Mouse (Mus musculus) embryonic facial prominence, embryonic 10.5 days (tissue): Measurements from ENCODE around the gene Tlr8. TPM values are rescaled to one million over a fixed set of nuclear protein-coding genes. Genes with fewer than 3 reads are reported as not detected.
"Not testable (repeated sequence)": the region's sequence is repeated elsewhere in the genome, so short reads cannot be mapped to it uniquely, and the experiment has no call there.

ENCODE experiments used
- DNase-seq: peaks from one replicate; pipeline ENCODE4 v3.0.0-alpha.2; 2017; ENCODE audit warnings: low spot score
- H3K27ac ChIP-seq: fragments of 300-500 bp; sonication (generic); replicated peaks from 2 replicates; pipeline ENCODE4 v1.5.1; 2016; ENCODE audit warnings: mild to moderate bottlenecking
- H3K27me3 ChIP-seq: fragments of 300-500 bp; sonication (generic); replicated peaks from 2 replicates; pipeline ENCODE4 v1.6.1; 2016; ENCODE audit warnings: low read depth, mild to moderate bottlenecking; ENCODE audit not compliant: poor library complexity, severe bottlenecking
- H3K36me3 ChIP-seq: fragments of 300-500 bp; sonication (generic); replicated peaks from 2 replicates; pipeline ENCODE4 v1.6.1; 2016; ENCODE audit warnings: mild to moderate bottlenecking, moderate library complexity
- H3K4me1 ChIP-seq: fragments of 300-500 bp; sonication (generic); 2 replicates; pipeline ENCODE4 v1.6.1; 2016
- H3K4me3 ChIP-seq: fragments of 300-500 bp; sonication (generic); 2 replicates; pipeline ENCODE4 v1.5.1; 2016; ENCODE audit warnings: mild to moderate bottlenecking, moderate library complexity
- H3K9me3 ChIP-seq: fragments of 300-500 bp; sonication (generic); 2 replicates; pipeline ENCODE4 v1.6.1; 2016; ENCODE audit warnings: mild to moderate bottlenecking
- WGBS: fragments of 180-500 bp; shearing (Covaris S2); methylation state at CpG from one replicate; pipeline ENCODE4 v1.1.7; 2016; 5-methylcytosine and 5-hydroxymethylcytosine counted together
- polyA plus RNA-seq: library from polyadenylated mRNA; unstranded; fragments of >200 nt; fragmentation: Nextera tagmentation; extraction: Ambion mirVana; gene quantifications from 2 replicates; pipeline ENCODE4 v1.2.1, GENCODE M21; 2016

Gene Tlr8
- 0.05 TPM in 1 of 2 replicates, not detected in the other for polyA plus RNA-seq

DNA sequence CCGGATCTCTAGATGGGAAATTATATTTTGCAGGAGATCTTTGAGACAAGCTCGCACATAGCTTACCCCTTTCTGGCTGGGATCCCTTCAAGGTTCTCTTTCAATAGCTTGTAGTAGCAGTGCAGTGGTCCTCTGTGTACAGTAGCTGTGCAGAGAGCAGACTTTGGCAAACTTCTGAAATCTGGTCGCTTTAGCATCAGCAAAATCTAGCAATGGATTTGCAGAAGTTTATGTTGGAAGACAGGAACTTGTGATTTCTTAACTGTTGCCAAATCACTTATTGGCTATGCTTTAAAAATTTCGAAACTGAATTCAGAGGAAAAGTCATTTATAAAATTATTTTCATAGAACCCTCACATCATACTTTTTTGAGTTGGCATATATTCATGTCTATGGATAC, at the start of gene Tlr8:
TSS of gene Tlr8 (minus strand) at position 244 of the 400 bp plus-strand sequence.
- no peaks in the 10 kb centered on the region for H3K4me1 ChIP-seq
- no peaks in the 10 kb centered on the region for H3K36me3 ChIP-seq
- no peaks in the 10 kb centered on the region for H3K9me3 ChIP-seq
- peaks cover 94% of the 10 kb centered on the region for H3K27me3 ChIP-seq
- H3K27ac ChIP-seq = no peak within 1 kb of the TSS
- 78% methylated on average over 4 of the region's 4 CpGs for WGBS
- no peak within 1 kb of the TSS for H3K4me3 ChIP-seq
- DNase-seq = no peak

DNA sequence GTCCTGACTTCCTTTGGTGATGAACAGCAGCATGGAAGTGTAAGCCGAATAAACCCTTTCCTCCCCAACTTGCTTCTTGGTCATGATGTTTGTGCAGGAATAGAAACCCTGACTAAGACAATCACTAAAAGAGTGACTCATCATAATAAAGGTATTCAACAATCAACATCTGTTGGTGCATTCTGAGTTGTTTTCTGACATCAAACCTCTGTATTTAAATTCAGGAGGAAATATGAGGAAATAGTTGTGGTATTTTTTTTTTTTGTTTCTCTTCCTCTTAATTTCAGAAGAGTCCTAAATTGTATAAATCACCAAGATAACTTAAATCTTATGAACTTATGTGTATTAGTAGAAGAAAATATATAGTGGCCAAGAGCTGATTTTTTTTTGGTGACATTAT, 37.9 kb upstream of the Tlr8 start:
- not testable (repeated sequence) for H3K27ac ChIP-seq, H3K4me1 ChIP-seq, H3K9me3 ChIP-seq, H3K36me3 ChIP-seq, H3K4me3 ChIP-seq, DNase-seq
- peaks cover 32% of the 10 kb centered on the region for H3K27me3 ChIP-seq
- 62% methylated on average over 1 of the region's 1 CpGs for whole genome bisulfite sequencing

DNA sequence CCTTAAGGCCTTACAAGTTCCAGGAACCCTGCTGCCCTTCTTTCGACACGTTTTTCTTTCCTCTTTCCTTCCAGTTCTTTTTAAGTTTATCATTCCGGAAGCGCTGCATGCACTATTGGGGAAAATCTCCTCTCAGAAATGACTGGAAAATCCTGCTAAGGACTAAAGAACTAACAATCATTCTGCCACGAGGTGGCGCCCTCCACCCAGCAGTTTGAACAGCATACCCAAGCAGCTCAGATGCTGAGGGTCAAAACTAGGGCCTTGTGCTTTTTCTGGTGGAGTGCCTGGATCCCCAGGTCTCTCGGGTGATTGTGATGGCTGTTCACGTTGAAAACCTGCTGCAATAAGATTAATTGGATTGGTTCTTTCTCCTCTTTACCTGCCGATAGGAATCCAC, 12.8 kb upstream of the Tlr8 start:
- Histone ChIP-seq H3K36me3 (no peaks in the 10 kb centered on the region), H3K9me3 (no peaks in the 10 kb centered on the region), H3K27me3 (peaks cover 61% of the 10 kb centered on the region), H3K4me1 (no peaks in the 10 kb centered on the region), H3K27ac (no peak overlapping the region), H3K4me3 (peak overlapping the region; percentile 16; the same call in 1 of the 2 replicates)
- WGBS = 22% methylated on average over 9 of the region's 9 CpGs
- DNase-seq = peak; percentile 73

DNA sequence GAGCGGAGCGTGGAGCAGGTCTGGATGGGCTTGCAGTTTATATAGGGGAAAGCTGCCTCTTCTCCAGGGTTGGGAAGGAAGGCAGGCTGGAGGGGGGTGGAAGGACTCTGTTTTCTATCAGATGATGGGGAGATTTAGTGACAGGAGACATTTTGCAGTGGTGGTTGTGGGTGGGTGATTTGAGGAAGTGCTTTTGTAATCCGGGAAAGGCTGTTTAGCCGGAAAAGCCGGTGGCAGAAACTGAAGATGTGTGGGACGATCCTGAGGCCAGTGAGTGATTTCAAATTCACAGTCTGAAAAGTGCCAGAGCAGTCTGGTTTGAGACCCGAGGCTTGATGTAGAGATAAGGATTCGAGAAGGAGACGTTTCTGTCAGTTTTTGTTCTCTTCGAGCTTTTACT, 12.4 kb upstream of the Tlr8 start:
- Histone ChIP-seq H3K4me3 (peak overlapping the region; percentile 16; the same call in 1 of the 2 replicates), H3K27ac (no peak overlapping the region), H3K27me3 (peaks cover 57% of the 10 kb centered on the region), H3K4me1 (no peaks in the 10 kb centered on the region), H3K36me3 (no peaks in the 10 kb centered on the region), H3K9me3 (no peaks in the 10 kb centered on the region)
- DNase-seq = peak; percentile 10
- 58% methylated on average over 10 of the region's 10 CpGs for WGBS

DNA sequence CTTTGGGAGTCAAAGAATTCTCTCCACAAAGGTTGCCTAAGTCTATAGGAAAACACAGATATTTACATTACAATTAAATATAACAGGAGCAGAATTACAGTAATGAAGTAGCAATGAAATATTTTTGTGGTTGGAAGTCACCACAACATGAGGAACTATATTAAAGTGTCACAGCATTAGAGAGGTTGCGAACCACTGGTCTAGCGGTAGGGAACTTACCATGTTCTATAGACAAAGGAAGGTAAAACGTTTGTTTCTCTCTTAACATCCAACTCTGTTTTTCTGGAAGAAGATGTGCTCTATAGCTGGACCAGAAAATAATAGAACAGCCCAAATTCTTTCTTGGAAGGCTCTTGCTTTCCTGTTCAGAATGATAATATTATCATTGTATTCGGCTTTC, 599 bp downstream of the Tlr8 start:
- no peaks in the 10 kb centered on the region for H3K36me3 ChIP-seq
- whole genome bisulfite sequencing = 82% methylated on average over 4 of the region's 4 CpGs
- no peak overlapping the region for H3K27ac ChIP-seq
- H3K9me3 ChIP-seq = no peaks in the 10 kb centered on the region
- H3K4me1 ChIP-seq = no peaks in the 10 kb centered on the region
- peaks cover 93% of the 10 kb centered on the region for H3K27me3 ChIP-seq
- H3K4me3 ChIP-seq = no peak overlapping the region
- no peak for DNase-seq

DNA sequence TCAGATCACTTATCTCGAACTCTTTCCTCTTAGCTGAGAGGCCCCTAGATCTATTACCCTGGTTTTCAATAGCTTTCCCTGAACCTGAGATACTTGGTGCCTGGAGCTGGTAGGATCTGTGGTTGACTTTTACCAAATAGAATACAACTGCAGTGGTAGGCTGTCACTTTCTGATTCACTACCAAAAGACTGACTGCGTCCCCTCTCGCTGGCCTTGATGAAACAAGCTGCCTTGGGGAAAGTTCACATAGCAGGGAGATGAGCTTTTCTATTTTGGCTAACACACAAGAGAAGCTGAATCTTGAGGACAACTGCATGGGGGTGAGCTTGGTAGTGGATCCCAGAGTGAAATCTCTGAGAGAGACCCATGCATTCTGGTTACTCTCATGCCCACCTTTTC, 22.4 kb downstream of the Tlr8 start:
- WGBS = 92% methylated on average over 3 of the region's 3 CpGs

DNA sequence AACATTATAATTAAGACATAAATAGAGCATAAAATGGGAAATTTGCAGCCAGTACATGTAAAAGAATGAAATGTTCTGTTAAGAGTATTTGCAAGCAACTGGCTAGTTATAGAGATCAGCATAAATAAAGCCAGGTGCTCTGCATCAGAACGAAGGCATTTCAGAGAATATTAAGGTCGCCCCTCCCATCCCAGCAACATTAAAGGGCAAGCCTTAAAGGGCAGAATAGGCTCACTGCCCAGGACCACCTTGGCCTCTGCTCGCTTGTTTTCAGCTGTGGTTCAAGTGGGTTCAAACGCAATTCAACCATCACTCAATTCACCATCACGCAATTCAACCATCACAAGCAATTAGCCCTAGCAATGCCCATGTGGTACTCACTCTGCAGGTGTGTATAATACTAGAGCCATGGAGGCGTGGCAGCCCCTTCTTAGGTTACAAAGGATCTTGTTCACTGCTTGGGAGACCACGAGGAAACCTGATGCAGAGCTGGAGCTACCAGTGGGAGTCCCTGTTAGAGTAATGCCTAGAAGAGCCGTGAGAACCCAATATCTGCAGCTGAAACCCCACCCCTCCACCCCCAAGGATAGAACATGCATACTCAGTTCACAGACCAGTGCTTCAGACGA, 24.7 kb downstream of the Tlr8 start:
- Histone ChIP-seq H3K27me3 (peaks cover 86% of the 10 kb centered on the region), H3K9me3 (no peaks in the 10 kb centered on the region), H3K4me3 (no peak overlapping the region), H3K36me3 (no peaks in the 10 kb centered on the region), H3K4me1 (peaks cover 2% of the 10 kb centered on the region; the same call in 1 of the 2 replicates), H3K27ac (no peak overlapping the region)
- WGBS = 59% methylated on average over 9 of the region's 9 CpGs
- DNase-seq = peak; percentile 19

More for the DNA sequence above, 22.4 kb downstream of the Tlr8 start:
- Histone ChIP-seq H3K4me3 (no peak overlapping the region), H3K36me3 (no peaks in the 10 kb centered on the region), H3K4me1 (peaks cover 2% of the 10 kb centered on the region; the same call in 1 of the 2 replicates), H3K9me3 (no peaks in the 10 kb centered on the region), H3K27me3 (peaks cover 77% of the 10 kb centered on the region), H3K27ac (no peak overlapping the region)
- no peak for DNase-seq

DNA sequence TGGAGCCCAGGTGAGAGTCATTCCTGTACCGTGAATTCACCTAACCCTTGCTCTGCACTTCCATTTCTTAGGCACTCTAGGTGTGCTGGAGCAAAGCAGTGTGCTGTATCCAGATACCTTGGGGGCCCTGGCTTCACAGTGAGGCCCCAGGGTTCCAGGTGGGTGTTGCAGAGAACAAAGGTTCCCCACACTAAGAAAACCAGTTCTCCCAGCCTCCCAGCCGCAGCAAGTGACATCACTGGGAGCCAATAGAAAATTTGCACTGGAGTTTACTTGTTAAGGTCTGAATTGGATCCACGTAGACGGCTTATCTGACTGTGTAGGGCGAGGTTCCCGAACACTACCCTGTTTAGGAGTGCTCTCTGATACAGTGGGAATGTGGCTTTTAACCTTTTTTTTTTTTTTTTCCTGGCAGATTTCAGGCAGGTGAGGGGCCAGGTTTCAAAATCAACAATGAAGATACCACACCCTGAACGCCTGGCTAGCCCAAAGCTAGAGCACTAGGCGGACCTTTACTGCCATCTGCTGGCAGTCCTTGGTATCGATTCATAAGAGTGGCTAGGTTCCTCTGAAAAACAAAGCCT, 30.9 kb downstream of the Tlr8 start:
- Histone ChIP-seq H3K9me3 (no peaks in the 10 kb centered on the region), H3K27ac (peak overlapping the region; percentile 30; the same call in 1 of the 2 replicates), H3K36me3 (no peaks in the 10 kb centered on the region), H3K4me1 (0 out of 2 replicates have a peak, but pooled peaks cover 3% of the 10 kb centered on the region), H3K4me3 (no peak overlapping the region), H3K27me3 (peaks cover 74% of the 10 kb centered on the region)
- DNase-seq = peak; percentile 58
- WGBS = 27% methylated on average over 9 of the region's 9 CpGs

DNA sequence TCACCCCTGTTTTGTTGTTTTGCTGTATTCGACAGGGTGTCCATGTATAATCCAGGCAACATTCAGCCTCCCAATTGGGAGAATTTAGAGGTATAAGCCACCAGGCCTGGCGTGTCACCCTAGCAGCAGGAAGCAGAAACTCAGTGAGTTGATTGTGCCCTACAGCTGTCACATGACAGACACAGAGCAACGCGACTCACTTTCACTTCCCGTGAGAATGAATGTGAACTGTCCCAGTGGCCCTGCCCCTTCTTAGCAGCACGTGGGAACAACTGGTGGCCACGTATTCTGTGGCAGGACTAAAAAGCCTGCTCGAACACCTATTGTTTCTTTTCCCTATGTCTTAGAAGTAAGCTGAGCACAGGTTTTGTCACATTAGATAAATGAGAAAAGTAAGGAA, 33.0 kb downstream of the Tlr8 start:
- 0 out of 2 replicates have a peak, but pooled peaks cover 3% of the 10 kb centered on the region for H3K4me1 ChIP-seq
- no peak overlapping the region for H3K27ac ChIP-seq
- H3K27me3 ChIP-seq = peaks cover 71% of the 10 kb centered on the region
- H3K36me3 ChIP-seq = no peaks in the 10 kb centered on the region
- no peak overlapping the region for H3K4me3 ChIP-seq
- H3K9me3 ChIP-seq = no peaks in the 10 kb centered on the region
- 65% methylated on average over 8 of the region's 8 CpGs for WGBS
- DNase-seq = no peak

DNA sequence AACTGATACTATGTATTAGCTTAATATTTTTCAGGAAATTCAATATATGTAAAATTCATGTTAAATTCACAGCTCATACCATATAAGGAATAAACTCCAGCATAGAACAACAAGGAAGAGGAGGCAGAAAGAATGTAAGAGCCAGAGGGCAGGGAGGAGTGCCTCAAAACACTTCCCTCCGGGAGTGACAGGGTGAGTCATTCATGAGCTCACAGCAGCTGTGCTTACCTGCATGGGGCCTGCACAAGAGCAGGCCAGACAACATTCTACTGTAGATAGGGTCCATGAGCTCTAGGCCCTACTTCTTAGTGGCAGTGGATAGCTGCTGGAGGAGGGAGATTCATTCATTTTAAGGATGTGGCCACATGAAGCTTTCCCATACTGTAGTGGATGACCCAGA, 34.3 kb downstream of the Tlr8 start:
- DNase-seq = no peak
- 0 out of 2 replicates have a peak, but pooled peaks cover 3% of the 10 kb centered on the region for H3K4me1 ChIP-seq
- H3K36me3 ChIP-seq = no peaks in the 10 kb centered on the region
- H3K27me3 ChIP-seq = peaks cover 72% of the 10 kb centered on the region
- H3K9me3 ChIP-seq = no peaks in the 10 kb centered on the region
- no peak overlapping the region for H3K27ac ChIP-seq
- WGBS = 56% methylated on average over 1 of the region's 1 CpGs
- H3K4me3 ChIP-seq = no peak overlapping the region

DNA sequence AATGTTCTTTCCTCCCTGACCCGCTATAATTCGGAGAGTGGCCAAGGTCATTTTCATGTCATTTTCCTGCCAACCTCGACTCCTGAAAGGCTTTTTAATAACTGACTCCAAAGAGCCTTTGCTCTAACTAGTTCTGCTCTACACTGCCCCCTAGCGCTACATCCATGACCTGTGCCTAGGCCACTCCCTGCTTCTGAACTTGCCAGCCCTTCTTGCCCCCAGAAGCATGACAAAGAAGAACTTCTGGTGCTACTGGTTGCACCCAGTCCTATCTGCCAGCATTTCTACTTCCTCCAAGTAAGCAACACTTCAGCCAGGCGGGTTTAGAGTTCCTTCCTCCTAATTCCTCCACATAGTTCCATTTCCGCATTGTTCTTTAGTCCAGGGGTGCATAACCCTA, 34.9 kb downstream of the Tlr8 start:
- 43% methylated on average over 6 of the region's 6 CpGs for WGBS
- Histone ChIP-seq H3K36me3 (no peaks in the 10 kb centered on the region), H3K27me3 (peaks cover 67% of the 10 kb centered on the region), H3K9me3 (no peaks in the 10 kb centered on the region), H3K4me1 (0 out of 2 replicates have a peak, but pooled peaks cover 3% of the 10 kb centered on the region), H3K4me3 (no peak overlapping the region), H3K27ac (no peak overlapping the region)
- DNase-seq = peak; percentile 55

DNA sequence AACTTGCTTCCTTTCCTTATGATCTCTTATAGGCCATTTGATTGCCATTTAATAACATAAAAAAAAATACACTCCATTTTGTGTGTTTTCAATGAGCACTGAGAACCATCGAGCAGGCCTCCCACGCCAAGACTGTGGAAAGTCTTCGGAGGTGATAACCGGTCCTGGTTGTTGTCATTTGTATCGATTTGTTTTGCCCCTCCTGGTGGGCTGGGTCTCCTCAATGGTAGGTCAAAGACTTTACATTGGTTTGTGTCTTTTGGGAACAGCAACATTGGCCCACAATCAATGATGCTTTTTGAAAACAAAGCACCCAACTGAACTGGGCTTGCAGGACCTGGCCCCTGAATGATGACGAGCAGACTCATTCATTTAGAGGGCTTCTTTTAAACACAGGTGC, 36.4 kb downstream of the Tlr8 start:
- peaks cover 55% of the 10 kb centered on the region for H3K27me3 ChIP-seq
- no peak overlapping the region for H3K4me3 ChIP-seq
- no peak overlapping the region for H3K27ac ChIP-seq
- WGBS = 92% methylated on average over 6 of the region's 6 CpGs
- no peaks in the 10 kb centered on the region for H3K9me3 ChIP-seq
- no peaks in the 10 kb centered on the region for H3K4me1 ChIP-seq
- DNase-seq = no peak
- no peaks in the 10 kb centered on the region for H3K36me3 ChIP-seq

DNA sequence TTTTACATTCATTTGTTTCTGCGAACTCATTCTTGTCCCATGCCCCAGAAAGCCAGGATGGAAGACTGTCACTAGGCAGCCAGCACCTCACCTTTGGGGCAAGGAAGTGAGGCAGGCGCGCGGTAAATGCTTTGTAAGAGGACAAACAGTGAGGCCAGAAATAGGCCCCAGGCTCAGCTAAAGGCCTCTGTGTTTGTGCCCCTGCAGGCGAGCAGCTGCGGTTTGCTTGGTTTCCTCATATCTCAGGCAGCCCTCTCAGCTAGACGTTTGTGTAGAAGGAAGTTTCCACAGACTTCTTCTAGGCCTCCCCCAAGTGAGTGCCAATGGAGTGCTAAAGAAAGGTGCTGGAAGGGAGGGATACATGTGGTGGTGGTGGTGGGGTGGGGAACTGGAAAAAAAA, 37.0 kb downstream of the Tlr8 start:
- H3K4me1 ChIP-seq = no peaks in the 10 kb centered on the region
- no peak overlapping the region for H3K27ac ChIP-seq
- H3K9me3 ChIP-seq = no peaks in the 10 kb centered on the region
- H3K4me3 ChIP-seq = no peak overlapping the region
- H3K36me3 ChIP-seq = no peaks in the 10 kb centered on the region
- no peak for DNase-seq
- peaks cover 50% of the 10 kb centered on the region for H3K27me3 ChIP-seq
- 76% methylated on average over 7 of the region's 7 CpGs for WGBS
